Mouse (Mus musculus) kidney, adult 18-20 months (tissue): ENCODE measurements at regions not wholly inside any gene's neighbourhood (a gene's known extent, or its start where the extent isn't known, plus 50 kb on each side); places are given as distances from the start of the nearest gene placed in this dataset.
A peak's percentile ranks its signal among the peaks of the same experiment; 100 is the strongest.

Experiments
- DNase-seq: peaks from one replicate; pipeline ENCODE4 v3.0.0; 2021

- peak; percentile 47 for DNase-seq
These were observed 52.3 kb upstream of the Cux1 start for GRCm38 (mm10) chr5:136619315-136620231.

GRCm38 (mm10) chr5:136620234-136620633, 52.9 kb upstream of the Cux1 start:
- DNase-seq: no peak

GRCm38 (mm10) chr5:136621336-136622125, 54.2 kb upstream of the Cux1 start:
- peak; percentile 22 for DNase-seq

GRCm38 (mm10) chr5:136622152-136622551, 54.9 kb upstream of the Cux1 start:
- no peak for DNase-seq

GRCm38 (mm10) chr5:136622721-136623542, 55.6 kb upstream of the Cux1 start:
- DNase-seq: peak; percentile 84

- no peak for DNase-seq
These were observed 56.5 kb upstream of the Cux1 start for GRCm38 (mm10) chr5:136623791-136624190.

- no peak for DNase-seq
These were observed 58.1 kb upstream of the Cux1 start for GRCm38 (mm10) chr5:136625176-136625991.

- no peak for DNase-seq
These were observed 59.0 kb upstream of the Cux1 start for GRCm38 (mm10) chr5:136626142-136626771.

GRCm38 (mm10) chr5:136626891-136627290, 59.6 kb upstream of the Cux1 start:
- no peak for DNase-seq

- no peak for DNase-seq
These were observed 60.5 kb upstream of the Cux1 start for GRCm38 (mm10) chr5:136627671-136628292.

GRCm38 (mm10) chr5:136628502-136628901, 61.2 kb upstream of the Cux1 start:
- no peak for DNase-seq

GRCm38 (mm10) chr5:136632286-136632685, 60.7 kb upstream of the Myl10 start:
- DNase-seq: no peak

GRCm38 (mm10) chr5:136633901-136634300, 59.0 kb upstream of the Myl10 start:
- DNase-seq: no peak

GRCm38 (mm10) chr5:136635119-136635518, 57.8 kb upstream of the Myl10 start:
- no peak for DNase-seq

GRCm38 (mm10) chr5:136636476-136636875, 56.5 kb upstream of the Myl10 start:
- no peak for DNase-seq

- no peak for DNase-seq
These were observed 55.1 kb upstream of the Myl10 start for GRCm38 (mm10) chr5:136637872-136638271.

- no peak for DNase-seq
These were observed 51.9 kb upstream of the Myl10 start for GRCm38 (mm10) chr5:136640871-136641619.

- no peak for DNase-seq
These were observed 50.7 kb upstream of the Myl10 start for GRCm38 (mm10) chr5:136642208-136642607.
